Mouse (Mus musculus): ENCODE data around the gene Ftl1.

DNA sequence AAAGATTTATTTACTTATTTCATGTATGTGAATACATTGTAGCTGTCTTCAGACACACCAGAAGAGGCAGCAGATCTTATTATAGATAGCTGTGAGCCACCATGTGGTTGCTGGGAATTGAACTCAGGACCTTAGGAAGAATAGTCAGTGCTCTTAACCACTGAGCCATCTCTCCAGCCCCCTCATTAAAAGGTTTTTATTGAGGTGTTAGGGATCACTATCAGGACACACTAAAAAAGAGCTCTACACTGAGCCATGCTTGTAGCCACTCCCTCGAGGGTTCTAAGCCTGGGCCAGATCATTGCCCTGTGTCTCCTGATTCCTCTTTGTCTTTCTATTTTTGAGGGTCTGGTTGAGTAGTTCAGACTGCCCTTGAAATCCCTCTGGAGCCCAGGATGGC is 16.8 kb upstream of the Ftl1 start:
- TF ChIP-seq CTCF (IDR thresholded peaks at IDR 0.05; ENCODE audit: borderline replicate concordance, control insufficient read depth, extremely low read depth, insufficient read depth, low read length, poor library complexity) (no peak), POLR2A (IDR thresholded peaks at IDR 0.05; ENCODE audit: control insufficient read depth, extremely low read depth, insufficient read depth, low read length, poor library complexity) (no peak)
